Mouse (Mus musculus): ENCODE measurements around the gene Mob2.

Gene Mob2

DNA sequence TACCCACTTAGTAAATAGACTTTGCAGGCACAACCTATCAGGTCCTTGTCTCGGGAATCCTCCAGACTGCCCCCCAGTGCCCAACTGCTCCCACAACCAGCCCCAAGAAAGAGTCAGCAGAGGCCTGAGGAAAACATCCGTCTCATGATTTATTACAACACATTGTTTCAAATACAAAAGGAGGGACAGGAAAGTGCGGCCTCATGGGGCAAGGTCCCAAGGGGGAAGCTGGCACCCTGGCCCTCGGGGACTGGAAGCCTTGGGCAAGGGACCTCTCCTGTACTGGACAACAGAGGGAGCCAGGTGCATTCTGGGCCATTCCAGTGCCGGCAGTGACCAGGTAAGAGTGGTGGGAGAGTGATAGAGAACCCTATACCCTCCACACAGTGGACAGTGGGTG lies 18.5 kb upstream of the Mob2 start:
- no peak for DNase-seq (ENCODE audit: low read depth, low spot score)

DNA sequence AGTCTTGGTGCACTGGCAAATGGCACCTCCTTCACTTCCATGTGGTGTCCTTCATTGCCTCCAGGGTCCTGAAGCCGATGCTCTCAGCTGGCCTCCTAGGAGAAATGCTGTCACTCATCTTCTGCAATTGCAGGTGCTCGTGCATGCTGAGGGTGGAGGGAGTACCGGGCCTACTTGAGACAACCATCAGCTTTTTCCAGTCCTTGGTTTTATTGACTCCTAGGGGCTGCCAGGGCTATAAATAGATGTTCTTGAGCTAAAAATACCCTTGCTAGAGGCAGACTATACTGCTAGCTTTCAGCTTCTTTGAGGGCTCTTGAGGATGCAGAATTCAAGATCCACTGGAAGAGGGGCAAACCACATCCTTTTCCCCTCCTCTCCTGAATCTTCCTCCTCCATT lies 16.3 kb upstream of the Mob2 start:
- DNase-seq (ENCODE audit: low read depth, low spot score) = peak; percentile 67

GRCm38 (mm10) chr7:142074146-142074886 lies 13.5 kb upstream of the Mob2 start:
- DNase-seq (ENCODE audit: low read depth, low spot score) = peak; percentile 60

- no peak for DNase-seq (ENCODE audit: low read depth, low spot score)
Observed at GRCm38 (mm10) chr7:142071717-142072116, 10.9 kb upstream of the Mob2 start.

DNA sequence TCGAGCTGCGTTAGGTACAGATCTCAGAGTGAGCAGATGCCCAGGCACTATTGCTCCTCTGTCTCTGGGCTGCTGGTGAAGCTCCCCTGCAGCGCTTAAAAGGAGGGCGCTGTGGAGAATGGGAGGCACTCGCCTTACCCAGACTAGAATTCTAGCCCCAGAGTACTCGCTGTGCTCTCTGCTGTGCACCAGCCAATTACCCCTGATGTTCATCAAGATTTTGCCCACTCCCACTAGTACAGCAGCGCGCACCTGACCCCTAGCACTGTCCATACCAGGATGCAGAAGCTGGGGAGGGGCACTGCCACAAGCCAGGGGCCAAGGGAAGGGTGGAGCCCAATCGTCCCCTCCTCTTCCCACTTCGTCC lies 10.3 kb upstream of the Mob2 start:
- no peak for DNase-seq (ENCODE audit: low read depth, low spot score)

DNA sequence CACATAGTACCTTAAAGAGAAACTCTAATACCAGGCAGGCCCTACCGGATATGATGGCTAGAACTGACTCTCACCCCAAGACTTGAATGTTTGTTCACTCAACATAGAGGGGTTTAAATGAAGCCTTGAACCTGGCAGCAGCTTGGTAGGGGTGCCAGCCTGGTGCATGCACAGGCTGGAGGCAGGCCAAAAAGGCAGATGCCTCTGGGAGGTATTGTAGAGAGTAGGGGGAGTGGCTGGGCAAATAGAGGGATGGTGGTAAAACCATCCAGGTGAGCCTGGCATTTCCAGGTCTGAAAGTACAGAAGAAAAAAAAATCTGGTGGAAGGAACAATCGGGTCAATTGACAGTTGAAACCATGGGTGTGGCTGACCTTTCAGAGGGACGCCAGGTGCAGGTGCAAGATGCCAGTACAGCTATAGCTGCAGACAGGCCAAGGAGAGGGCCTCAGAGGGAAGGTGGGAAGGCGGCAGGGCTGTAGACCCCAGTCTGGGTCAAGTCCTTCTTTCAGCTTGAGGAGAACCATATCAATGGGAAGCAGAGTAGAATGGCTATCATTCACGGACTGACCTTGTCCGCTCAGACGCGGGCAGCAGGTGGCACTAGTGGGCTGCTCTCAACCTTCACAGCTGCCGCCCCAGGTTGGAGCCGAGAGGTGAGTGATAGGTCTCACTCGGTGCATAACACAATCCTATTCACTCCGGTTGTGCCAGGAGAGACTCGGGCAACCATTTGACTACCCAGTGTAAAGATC lies 9.8 kb upstream of the Mob2 start:
- DNase-seq (ENCODE audit: low read depth, low spot score) = no peak

- DNase-seq (ENCODE audit: low read depth, low spot score) = no peak
Observed at GRCm38 (mm10) chr7:142068429-142068828, 7.6 kb upstream of the Mob2 start.

DNA sequence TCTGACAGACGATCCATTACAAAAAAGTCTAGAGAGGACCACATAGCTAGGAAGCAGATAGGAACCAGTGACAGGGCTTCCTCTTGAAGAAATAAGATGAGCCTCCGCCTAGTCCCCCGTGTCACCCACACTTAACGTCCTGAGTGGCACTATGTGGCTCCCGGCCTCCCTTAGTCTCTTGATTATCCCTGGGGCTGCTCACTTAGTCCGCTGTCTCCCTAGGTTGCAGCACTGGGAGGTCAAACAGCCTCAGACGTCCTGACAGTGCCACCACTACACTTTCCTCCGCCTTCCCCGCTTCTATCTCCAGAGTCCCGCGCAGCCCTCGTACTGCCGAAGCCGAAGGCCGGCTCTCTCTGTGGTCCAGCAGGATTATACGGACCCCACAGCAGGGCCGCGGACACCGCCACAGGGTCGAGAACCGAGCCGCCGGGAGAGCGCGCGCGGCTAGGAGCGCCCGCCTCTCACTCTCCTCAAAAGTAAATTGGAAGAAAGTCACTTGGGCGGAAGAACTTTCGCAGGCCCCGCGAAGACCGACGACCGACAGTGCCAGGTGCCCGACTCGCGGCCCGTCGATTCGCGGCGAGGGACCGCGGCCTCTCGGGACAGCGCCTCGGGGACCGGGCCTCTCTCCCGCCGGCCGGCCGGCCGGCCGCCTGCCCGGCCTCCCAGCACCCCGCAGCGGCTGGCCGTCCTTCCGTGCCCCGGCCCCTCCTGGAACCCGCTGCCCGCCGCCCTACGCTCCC lies 507 bp downstream of the Mob2 start:
- no peak for DNase-seq (ENCODE audit: low read depth, low spot score)

- DNase-seq (ENCODE audit: low read depth, low spot score) = no peak
Observed at GRCm38 (mm10) chr7:142059024-142059423, 1.8 kb downstream of the Mob2 start.

DNA sequence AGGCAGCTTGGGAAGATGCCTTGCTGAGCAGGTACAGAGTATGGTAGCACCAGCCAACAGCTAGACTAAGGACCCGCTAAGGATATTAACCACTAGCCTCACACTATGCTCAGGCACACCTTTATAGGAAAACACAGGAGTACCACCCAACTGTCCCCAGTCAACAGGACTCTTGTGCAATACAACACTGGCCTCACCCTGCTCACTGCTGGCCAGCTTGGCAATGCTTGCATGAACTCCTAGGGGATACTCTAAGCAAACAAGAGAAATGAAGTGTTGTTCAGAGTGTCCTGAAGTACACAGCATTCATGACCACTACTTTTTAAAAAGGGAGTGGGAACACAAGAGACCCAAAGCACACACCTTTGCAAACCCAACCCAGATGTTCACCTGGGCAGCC lies 3.7 kb downstream of the Mob2 start:
- DNase-seq (ENCODE audit: low read depth, low spot score) = no peak

DNA sequence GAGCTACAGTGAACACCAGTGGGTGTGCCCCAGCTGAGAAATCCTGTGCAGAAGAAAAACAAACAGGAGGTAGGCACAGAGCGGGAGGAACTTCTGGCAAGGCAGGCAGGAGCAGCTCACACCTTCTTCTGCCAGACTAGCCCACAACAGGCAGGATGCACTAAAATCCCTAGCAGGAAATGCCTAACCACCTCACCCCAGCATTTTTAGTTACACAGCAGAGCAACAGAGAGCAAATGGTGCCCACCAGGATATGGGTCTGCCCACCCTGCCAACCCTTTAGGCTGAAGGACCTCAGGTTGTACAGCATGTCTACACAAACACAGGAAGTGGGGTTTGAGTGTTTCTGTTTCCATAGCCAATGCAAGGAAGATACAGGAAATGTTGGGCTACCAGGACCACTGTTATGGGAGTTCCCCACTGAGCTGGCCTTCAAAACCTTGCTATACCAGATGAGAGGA lies 4.2 kb downstream of the Mob2 start:
- no peak for DNase-seq (ENCODE audit: low read depth, low spot score)

- no peak for DNase-seq (ENCODE audit: low read depth, low spot score)
Observed at GRCm38 (mm10) chr7:142055431-142055830, 5.4 kb downstream of the Mob2 start.

GRCm38 (mm10) chr7:142050536-142050935 lies 10.3 kb downstream of the Mob2 start:
- DNase-seq (ENCODE audit: low read depth, low spot score) = no peak

- no peak for DNase-seq (ENCODE audit: low read depth, low spot score)
Observed at GRCm38 (mm10) chr7:142045932-142046331, 14.9 kb downstream of the Mob2 start.

- no peak for DNase-seq (ENCODE audit: low read depth, low spot score)
Observed at GRCm38 (mm10) chr7:142045344-142045743, 15.5 kb downstream of the Mob2 start.

- no peak for DNase-seq (ENCODE audit: low read depth, low spot score)
Observed at GRCm38 (mm10) chr7:142040756-142041155, 20.1 kb downstream of the Mob2 start.

- no peak for DNase-seq (ENCODE audit: low read depth, low spot score)
Observed at GRCm38 (mm10) chr7:142037553-142038170, 23.2 kb downstream of the Mob2 start.

- no peak for DNase-seq (ENCODE audit: low read depth, low spot score)
Observed at GRCm38 (mm10) chr7:142035048-142035811, 25.6 kb downstream of the Mob2 start.

DNA sequence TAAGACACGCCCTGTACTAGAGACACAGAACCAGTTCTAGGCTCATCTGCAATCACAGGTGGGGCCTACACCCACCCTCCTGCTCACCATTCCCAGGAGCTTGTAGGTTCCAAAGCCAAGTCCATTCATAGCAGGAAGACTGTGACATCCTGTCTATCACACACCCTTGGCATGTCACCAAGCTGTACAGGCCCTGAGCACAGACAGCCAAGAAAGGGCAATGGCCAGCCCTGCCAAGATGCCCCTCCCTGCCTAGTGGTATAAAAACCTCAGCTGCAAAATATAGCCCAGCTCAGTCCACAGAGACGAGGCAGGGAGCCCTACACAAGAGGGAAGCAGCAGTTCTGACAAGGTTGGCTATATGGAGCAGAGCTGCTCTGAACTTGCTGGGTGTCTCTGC lies 26.7 kb downstream of the Mob2 start:
- DNase-seq (ENCODE audit: low read depth, low spot score) = peak; percentile 87

DNA sequence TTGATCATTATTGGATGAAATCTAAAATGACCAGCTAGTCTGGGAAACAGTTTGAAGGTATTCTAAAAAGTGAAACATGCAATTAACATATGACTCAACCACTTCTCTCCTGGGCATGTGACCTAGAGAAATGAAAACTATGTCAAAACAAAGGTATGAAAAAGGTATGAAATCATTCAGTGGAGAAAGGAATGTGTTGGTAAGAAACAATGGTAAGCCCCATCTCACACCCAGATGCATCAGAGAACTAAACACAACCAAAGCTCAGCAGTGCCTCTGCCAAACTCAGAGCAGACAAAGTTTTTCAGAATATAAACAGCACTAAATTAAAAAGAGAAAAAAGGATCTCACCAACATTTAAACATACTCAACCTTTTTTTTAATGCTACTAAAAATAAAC lies 30.8 kb downstream of the Mob2 start:
- DNase-seq (ENCODE audit: low read depth, low spot score) = no peak

GRCm38 (mm10) chr7:142025926-142026325 lies 34.9 kb downstream of the Mob2 start:
- DNase-seq (ENCODE audit: low read depth, low spot score) = no peak
